Mouse (Mus musculus): ENCODE measurements at regions not wholly inside any gene's neighbourhood (a gene's known extent, or its start where the extent isn't known, plus 50 kb on each side); places are given as distances from the start of the nearest gene placed in this dataset.
"Not testable (repeated sequence)": the region's sequence is repeated elsewhere in the genome, so short reads cannot be mapped to it uniquely, and the experiment has no call there.

DNA sequence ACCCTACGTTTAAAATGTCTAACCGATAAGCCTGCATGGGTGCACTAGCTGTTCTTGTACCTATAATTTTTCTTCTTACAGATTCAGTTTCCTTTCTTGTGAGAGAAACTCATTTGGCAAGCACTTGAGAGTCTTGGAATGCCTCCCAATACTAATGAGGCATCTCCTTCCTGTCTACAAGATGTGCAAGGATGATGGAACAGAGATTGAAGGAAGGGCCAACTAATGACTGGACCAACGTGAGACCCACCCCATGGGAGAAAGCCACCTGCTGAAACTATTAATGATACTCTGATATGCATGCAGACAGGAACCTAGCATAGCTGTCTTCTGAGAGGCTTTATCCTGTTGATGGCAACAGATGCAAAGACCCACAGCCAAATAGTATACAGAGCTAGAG lies 179.9 kb upstream of the Slitrk6 start:
- no peak overlapping the region for H3K27ac ChIP-seq (ENCODE audit: insufficient read depth, low read length)
- 19% methylated on average over 3 of the region's 3 CpGs for WGBS
- no peak overlapping the region for H3K4me3 ChIP-seq (replicated peaks; ENCODE audit: insufficient read depth, low read depth, low read length)
- H3K27me3 ChIP-seq (ENCODE audit: control insufficient read depth, insufficient read depth, low read length): no peaks in the 10 kb centered on the region
- TF ChIP-seq CTCF (IDR thresholded peaks at IDR 0.05; ENCODE audit: borderline replicate concordance, insufficient read depth, low read depth, low read length) (no peak), POLR2A (IDR thresholded peaks at IDR 0.05; ENCODE audit: borderline replicate concordance, insufficient read depth, low read length) (no peak)
- no peaks in the 10 kb centered on the region for H3K4me1 ChIP-seq (ENCODE audit: control insufficient read depth, insufficient read depth, low read length)
- no peak for DNase-seq

- no peaks in the 10 kb centered on the region for H3K4me1 ChIP-seq (ENCODE audit: control insufficient read depth, insufficient read depth, low read length)
- TF ChIP-seq POLR2A (IDR thresholded peaks at IDR 0.05; ENCODE audit: borderline replicate concordance, insufficient read depth, low read length) (no peak), CTCF (IDR thresholded peaks at IDR 0.05; ENCODE audit: borderline replicate concordance, insufficient read depth, low read depth, low read length) (no peak)
- no peaks in the 10 kb centered on the region for H3K27me3 ChIP-seq (ENCODE audit: control insufficient read depth, insufficient read depth, low read length)
- H3K4me3 ChIP-seq (replicated peaks; ENCODE audit: insufficient read depth, low read depth, low read length): no peak overlapping the region
- H3K27ac ChIP-seq (ENCODE audit: insufficient read depth, low read length): no peak overlapping the region
- no peak for DNase-seq
These were observed 167.0 kb upstream of the Slitrk6 start for GRCm38 (mm10) chr14:110921989-110922388.

GRCm38 (mm10) chr14:110913341-110913740 lies 158.4 kb upstream of the Slitrk6 start:
- Histone ChIP-seq H3K4me3 (replicated peaks; ENCODE audit: insufficient read depth, low read depth, low read length) (no peak overlapping the region), H3K4me1 (ENCODE audit: control insufficient read depth, insufficient read depth, low read length) (no peaks in the 10 kb centered on the region), H3K27ac (ENCODE audit: insufficient read depth, low read length) (no peak overlapping the region), H3K27me3 (ENCODE audit: control insufficient read depth, insufficient read depth, low read length) (no peaks in the 10 kb centered on the region)
- 58% methylated on average over 2 of the region's 2 CpGs for WGBS
- TF ChIP-seq POLR2A (IDR thresholded peaks at IDR 0.05; ENCODE audit: borderline replicate concordance, insufficient read depth, low read length) (no peak), CTCF (IDR thresholded peaks at IDR 0.05; ENCODE audit: borderline replicate concordance, insufficient read depth, low read depth, low read length) (no peak)
- no peak for DNase-seq

- Histone ChIP-seq H3K27ac (ENCODE audit: insufficient read depth, low read length) (no peak overlapping the region), H3K4me1 (ENCODE audit: control insufficient read depth, insufficient read depth, low read length) (no peaks in the 10 kb centered on the region), H3K4me3 (replicated peaks; ENCODE audit: insufficient read depth, low read depth, low read length) (no peak overlapping the region), H3K27me3 (ENCODE audit: control insufficient read depth, insufficient read depth, low read length) (no peaks in the 10 kb centered on the region)
- WGBS: 92% methylated on average over 1 of the region's 1 CpGs
- no peak for TF ChIP-seq POLR2A (IDR thresholded peaks at IDR 0.05; ENCODE audit: borderline replicate concordance, insufficient read depth, low read length)
- TF ChIP-seq CTCF (IDR thresholded peaks at IDR 0.05; ENCODE audit: borderline replicate concordance, insufficient read depth, low read depth, low read length): no peak
- no peak for DNase-seq
These were observed 137.9 kb upstream of the Slitrk6 start for GRCm38 (mm10) chr14:110892865-110893264.

DNA sequence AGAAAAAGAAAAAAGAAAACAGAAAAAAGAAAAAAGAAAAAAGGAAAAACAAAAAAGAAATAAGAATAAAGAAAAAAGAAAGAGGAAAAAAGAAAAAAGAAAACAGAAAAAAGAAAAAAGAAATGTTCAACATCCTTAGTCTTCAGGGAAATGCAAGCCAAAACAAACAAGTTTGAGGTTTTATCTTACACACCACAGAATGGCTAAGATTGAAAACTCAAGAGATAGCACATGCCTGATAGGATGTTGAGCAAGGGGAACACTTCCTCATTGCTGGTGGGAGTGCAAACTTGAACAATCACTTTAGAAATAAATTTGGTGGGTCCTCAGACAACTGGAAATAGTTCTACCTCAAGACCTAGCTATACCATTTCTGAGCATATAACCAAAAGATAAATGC lies 116.4 kb upstream of the Slitrk6 start:
- no peaks in the 10 kb centered on the region for H3K4me1 ChIP-seq (ENCODE audit: control insufficient read depth, insufficient read depth, low read length)
- H3K27ac ChIP-seq (ENCODE audit: insufficient read depth, low read length): no peak overlapping the region
- no peak for DNase-seq
- no peak for TF ChIP-seq CTCF (IDR thresholded peaks at IDR 0.05; ENCODE audit: borderline replicate concordance, insufficient read depth, low read depth, low read length)
- TF ChIP-seq POLR2A (IDR thresholded peaks at IDR 0.05; ENCODE audit: borderline replicate concordance, insufficient read depth, low read length): no peak
- H3K27me3 ChIP-seq (ENCODE audit: control insufficient read depth, insufficient read depth, low read length): no peaks in the 10 kb centered on the region
- no peak overlapping the region for H3K4me3 ChIP-seq (replicated peaks; ENCODE audit: insufficient read depth, low read depth, low read length)

DNA sequence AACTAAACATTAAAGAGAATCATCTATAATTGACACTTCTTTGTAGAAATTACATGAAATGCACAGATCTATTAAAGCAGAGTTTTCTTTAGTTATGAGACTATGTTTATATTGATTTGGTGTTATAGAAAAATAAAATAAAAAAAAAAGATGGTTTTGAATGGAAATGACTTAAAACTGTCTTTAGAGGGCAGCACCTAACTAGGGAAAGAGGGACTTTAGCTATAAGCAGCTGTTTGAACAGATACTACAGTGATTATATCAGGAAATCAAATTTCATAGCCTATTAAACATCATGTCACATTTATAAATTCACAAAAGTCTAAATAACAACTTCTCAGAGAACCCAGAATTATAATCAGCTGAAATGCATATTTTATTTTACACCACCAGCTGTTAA lies 69.7 kb upstream of the Slitrk6 start:
- no peak for TF ChIP-seq CTCF (IDR thresholded peaks at IDR 0.05; ENCODE audit: borderline replicate concordance, insufficient read depth, low read depth, low read length)
- TF ChIP-seq POLR2A (IDR thresholded peaks at IDR 0.05; ENCODE audit: borderline replicate concordance, insufficient read depth, low read length): no peak
- Histone ChIP-seq H3K27ac (ENCODE audit: insufficient read depth, low read length) (no peak overlapping the region), H3K4me3 (replicated peaks; ENCODE audit: insufficient read depth, low read depth, low read length) (no peak overlapping the region), H3K27me3 (ENCODE audit: control insufficient read depth, insufficient read depth, low read length) (no peaks in the 10 kb centered on the region), H3K4me1 (ENCODE audit: control insufficient read depth, insufficient read depth, low read length) (no peaks in the 10 kb centered on the region)
- DNase-seq: no peak

DNA sequence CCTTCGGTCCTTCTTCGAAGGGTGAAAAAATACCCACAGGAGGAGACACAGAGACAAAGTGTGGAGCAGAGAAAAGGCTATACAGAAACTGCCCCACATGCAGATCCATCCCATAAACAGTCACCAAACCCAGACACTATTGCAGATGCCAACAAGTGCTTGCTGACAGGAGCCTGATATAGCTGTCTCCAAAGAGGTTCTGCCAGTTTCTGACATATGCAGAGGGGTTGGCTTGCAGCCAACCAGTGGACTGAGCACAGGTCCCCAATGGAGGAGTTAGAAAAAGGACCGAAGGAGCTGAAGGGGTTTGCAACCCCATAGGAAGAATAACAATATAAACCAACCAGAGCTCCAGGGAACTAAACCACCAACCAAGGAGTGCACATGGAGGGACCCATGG lies 67.2 kb upstream of the Slitrk6 start:
- WGBS: 35% methylated on average over 3 of the region's 3 CpGs
- H3K27ac ChIP-seq (ENCODE audit: insufficient read depth, low read length); H3K27me3 ChIP-seq (ENCODE audit: control insufficient read depth, insufficient read depth, low read length); H3K4me1 ChIP-seq (ENCODE audit: control insufficient read depth, insufficient read depth, low read length); H3K4me3 ChIP-seq (replicated peaks; ENCODE audit: insufficient read depth, low read depth, low read length): not testable (repeated sequence)
- peak in 1 of 2 experiments; percentile 0 for DNase-seq
